Mouse (Mus musculus) ES-Bruce4 (cell line): ENCODE results near the gene Tmem199. TPM values are rescaled to one million over a fixed set of nuclear protein-coding genes. Genes with fewer than 3 reads are reported as not detected.

ENCODE experiments used
- H3K27ac ChIP-seq: 2 replicates; pipeline ENCODE4 v1.5.1; 2012; ENCODE audit warnings: low read length, inconsistent platforms; ENCODE audit not compliant: insufficient read depth
- H3K27me3 ChIP-seq: 2 replicates; pipeline ENCODE4 v1.6.1; 2012; ENCODE audit warnings: mild to moderate bottlenecking, low read length, inconsistent platforms; ENCODE audit not compliant: control insufficient read depth, poor library complexity, insufficient read depth, severe bottlenecking
- H3K36me3 ChIP-seq: 2 replicates; pipeline ENCODE4 v1.6.1; 2012; ENCODE audit warnings: inconsistent platforms, mild to moderate bottlenecking, low read length, moderate library complexity; ENCODE audit not compliant: control insufficient read depth, poor library complexity, insufficient read depth, severe bottlenecking
- H3K4me1 ChIP-seq: one replicate; pipeline ENCODE4 v1.8.1; 2011; ENCODE audit warnings: low read length; ENCODE audit not compliant: control insufficient read depth, insufficient read depth
- H3K4me3 ChIP-seq: 2 replicates; pipeline ENCODE4 v1.5.1; 2011; ENCODE audit warnings: low read depth, mild to moderate bottlenecking, low read length
- H3K9ac ChIP-seq: 2 replicates; pipeline ENCODE4 v1.6.1; 2012; ENCODE audit warnings: low read depth, mild to moderate bottlenecking, inconsistent platforms; ENCODE audit not compliant: poor library complexity, severe bottlenecking
- H3K9me3 ChIP-seq: replicated peaks from 2 replicates; pipeline ENCODE4 v1.6.1; 2012; ENCODE audit warnings: mild to moderate bottlenecking, low read length, inconsistent platforms; ENCODE audit not compliant: control insufficient read depth, poor library complexity, insufficient read depth, severe bottlenecking
- CTCF ChIP-seq: IDR thresholded peaks from one replicate; pipeline ENCODE4 v1.8.1; 2011; ENCODE audit warnings: low read depth, low read length
- EP300 ChIP-seq: IDR thresholded peaks from 2 replicates; pipeline ENCODE4 v1.6.1; 2011; ENCODE audit warnings: low read depth, low read length; ENCODE audit not compliant: insufficient read depth
- POLR2A ChIP-seq: IDR thresholded peaks from one replicate; pipeline ENCODE4 v1.8.1; 2011; ENCODE audit warnings: low read length; ENCODE audit not compliant: insufficient read depth
- polyA plus RNA-seq: library from polyadenylated mRNA; stranded (reverse); fragments of >200 nt; gene quantifications from 2 replicates; pipeline ENCODE4 v1.2.4, GENCODE M21; 2011; ENCODE audit warnings: low read depth; ENCODE audit not compliant: missing spikeins, insufficient read depth, insufficient read length

Gene Tmem199
- polyA plus RNA-seq, 1 experiment = 41.7 TPM

DNA sequence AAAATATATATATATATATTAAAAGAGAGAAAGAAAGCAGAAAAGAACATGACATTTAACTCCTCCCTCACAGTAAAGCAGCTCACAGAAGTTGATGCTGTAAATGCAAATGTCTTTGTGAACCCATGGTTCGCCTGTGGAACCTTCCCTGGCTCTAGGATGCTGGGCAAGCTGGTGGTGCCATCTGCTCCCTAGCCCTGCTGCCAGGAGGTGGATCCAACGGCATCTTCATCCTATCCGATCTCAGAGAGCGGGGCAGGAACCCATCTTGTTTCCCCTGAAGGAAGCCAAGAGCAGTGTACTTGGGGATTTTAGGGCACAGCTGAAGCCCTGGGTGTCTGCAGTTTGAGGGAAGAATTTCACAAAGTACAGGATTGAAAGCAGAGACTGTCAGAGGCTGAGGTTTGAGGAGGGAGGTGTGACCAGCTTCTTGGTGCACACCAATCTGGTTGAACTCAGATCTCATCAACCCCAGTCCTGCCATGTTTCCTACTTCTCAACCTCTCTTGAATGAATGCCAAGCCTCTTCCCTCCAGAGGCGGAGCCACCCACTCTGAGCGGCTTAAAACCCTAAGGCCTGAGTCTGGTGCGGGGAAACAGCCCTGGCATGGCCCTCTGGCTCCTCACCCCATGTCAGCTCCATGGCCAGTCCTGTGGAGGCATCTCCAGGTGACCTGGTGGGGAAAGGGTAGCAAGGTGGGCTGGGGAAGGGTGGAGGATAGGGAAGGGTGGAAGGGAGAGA is 8.9 kb downstream of the Tmem199 start, which contains the start of gene Sebox:
TSS of gene Sebox (plus strand) at position 539 of the 742 bp plus-strand sequence.
- H3K4me1 ChIP-seq = no peaks in the 10 kb centered on the region
- no peaks in the 10 kb centered on the region for H3K27me3 ChIP-seq
- H3K4me3 ChIP-seq = no peak within 1 kb of the TSS
- H3K36me3 ChIP-seq = peaks cover 25% of the 10 kb centered on the region
- no peak within 1 kb of the TSS for H3K9ac ChIP-seq
- no peak within 1 kb of the TSS for H3K27ac ChIP-seq
- H3K9me3 ChIP-seq = no peaks in the 10 kb centered on the region
- TF ChIP-seq EP300 (no peak), CTCF (no peak), POLR2A (no peak)

DNA sequence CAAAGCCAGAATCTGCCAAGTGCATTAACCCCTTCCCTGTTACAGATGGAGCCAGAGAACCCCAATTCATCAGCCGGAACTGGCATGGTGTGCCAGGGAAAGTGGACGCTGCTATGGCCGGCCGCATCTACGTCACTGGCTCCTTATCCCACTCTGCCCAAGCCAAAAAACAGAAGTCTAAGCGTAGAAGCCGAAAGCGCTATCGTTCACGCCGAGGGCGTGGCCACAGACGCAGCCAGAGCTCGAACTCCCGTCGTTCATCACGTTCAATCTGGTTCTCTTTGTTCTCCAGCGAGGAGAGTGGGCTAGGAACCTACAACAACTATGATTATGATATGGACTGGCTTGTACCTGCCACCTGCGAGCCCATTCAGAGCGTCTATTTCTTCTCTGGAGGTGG is 10.4 kb downstream of the Tmem199 start:
- Histone ChIP-seq H3K27ac (no peak overlapping the region), H3K4me1 (no peaks in the 10 kb centered on the region), H3K27me3 (no peaks in the 10 kb centered on the region), H3K9ac (no peak overlapping the region), H3K4me3 (no peak overlapping the region), H3K9me3 (no peaks in the 10 kb centered on the region), H3K36me3 (peaks cover 10% of the 10 kb centered on the region)
- TF ChIP-seq CTCF (no peak), POLR2A (no peak), EP300 (no peak)

DNA sequence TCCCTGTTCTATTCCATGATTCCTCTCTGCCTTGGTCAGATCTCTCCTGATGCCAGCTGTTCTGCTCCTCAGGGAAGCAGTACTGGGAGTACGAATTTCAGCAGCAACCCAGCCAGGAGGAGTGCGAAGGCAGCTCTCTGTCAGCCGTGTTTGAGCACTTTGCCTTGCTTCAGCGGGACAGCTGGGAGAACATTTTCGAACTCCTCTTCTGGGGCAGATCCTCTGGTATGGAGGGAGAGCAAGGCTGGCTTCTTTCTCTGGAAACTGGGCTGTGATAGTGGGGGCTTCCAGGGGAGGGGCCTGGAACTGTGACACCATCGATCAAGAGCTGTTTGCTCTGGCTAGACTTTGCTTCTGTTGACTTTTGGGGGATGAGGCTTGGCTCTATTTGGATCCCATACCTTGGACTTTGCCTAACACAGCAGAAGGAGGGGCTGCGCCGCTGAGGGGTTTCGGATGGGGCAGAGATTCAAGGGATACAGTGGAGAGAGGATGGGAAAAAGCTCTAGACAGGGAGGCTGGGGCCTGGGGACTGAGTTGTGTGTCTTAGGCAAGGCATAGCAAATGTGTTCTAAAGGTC is 11.3 kb downstream of the Tmem199 start:
- TF ChIP-seq EP300 = no peak
- TF ChIP-seq POLR2A = no peak
- no peak for TF ChIP-seq CTCF
- Histone ChIP-seq H3K4me3 (no peak overlapping the region), H3K27me3 (no peaks in the 10 kb centered on the region), H3K4me1 (no peaks in the 10 kb centered on the region), H3K9ac (no peak overlapping the region), H3K27ac (no peak overlapping the region), H3K36me3 (peaks cover 4% of the 10 kb centered on the region; the same call in 1 of the 2 replicates), H3K9me3 (no peaks in the 10 kb centered on the region)

DNA sequence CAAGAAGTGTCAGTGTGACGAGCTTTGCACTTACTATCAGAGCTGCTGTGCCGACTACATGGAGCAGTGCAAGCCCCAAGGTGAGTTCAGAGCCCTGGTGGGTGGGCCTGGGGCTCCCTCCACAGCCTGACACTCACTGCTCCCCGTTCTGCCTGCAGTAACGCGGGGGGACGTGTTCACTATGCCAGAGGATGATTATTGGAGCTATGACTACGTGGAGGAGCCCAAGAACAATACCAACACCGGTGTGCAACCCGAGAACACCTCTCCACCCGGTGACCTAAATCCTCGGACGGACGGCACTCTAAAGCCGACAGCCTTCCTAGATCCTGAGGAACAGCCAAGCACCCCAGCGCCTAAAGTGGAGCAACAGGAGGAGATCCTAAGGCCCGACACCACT is 12.4 kb downstream of the Tmem199 start:
- no peaks in the 10 kb centered on the region for H3K4me1 ChIP-seq
- no peaks in the 10 kb centered on the region for H3K36me3 ChIP-seq
- H3K4me3 ChIP-seq = no peak overlapping the region
- no peak for TF ChIP-seq CTCF
- TF ChIP-seq EP300 = no peak
- TF ChIP-seq POLR2A = no peak
- no peak overlapping the region for H3K9ac ChIP-seq
- H3K27ac ChIP-seq = no peak overlapping the region
- H3K27me3 ChIP-seq = no peaks in the 10 kb centered on the region
- H3K9me3 ChIP-seq = no peaks in the 10 kb centered on the region

DNA sequence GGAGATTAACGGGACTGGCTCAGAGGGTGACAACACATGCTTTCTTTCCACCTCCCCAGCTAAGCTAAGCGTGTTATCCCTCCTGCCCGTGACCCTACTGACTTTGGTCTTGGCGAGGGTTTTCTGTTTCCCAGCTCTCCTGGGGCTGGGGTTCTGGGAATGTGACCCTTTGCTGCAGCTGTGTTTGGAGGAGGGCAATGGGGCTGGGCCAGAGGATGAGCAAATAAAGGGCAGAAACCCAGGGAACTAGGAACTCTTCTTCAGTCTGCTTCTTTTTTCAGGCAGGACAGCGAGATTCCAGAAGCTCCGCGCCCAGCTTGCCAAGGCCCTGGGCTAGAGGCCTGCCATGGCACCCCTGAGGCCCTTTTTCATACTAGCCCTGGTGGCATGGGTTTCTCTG is 13.0 kb downstream of the Tmem199 start, which contains the start of gene Vtn:
TSS of gene Vtn (plus strand) at position 88 of the 400 bp plus-strand sequence.
- peak within 1 kb of the TSS; percentile 48 for H3K4me3 ChIP-seq
- no peak for TF ChIP-seq CTCF
- no peak for TF ChIP-seq POLR2A
- no peak for TF ChIP-seq EP300
- H3K27me3 ChIP-seq = no peaks in the 10 kb centered on the region
- no peaks in the 10 kb centered on the region for H3K36me3 ChIP-seq
- no peak within 1 kb of the TSS for H3K27ac ChIP-seq
- no peaks in the 10 kb centered on the region for H3K4me1 ChIP-seq
- no peaks in the 10 kb centered on the region for H3K9me3 ChIP-seq
- H3K9ac ChIP-seq = peak within 1 kb of the TSS; percentile 21; the same call in 1 of the 2 replicates
